Mouse (Mus musculus): Measurements from ENCODE around the gene Clic1.

Clic1 gene

GRCm38 (mm10) chr17:35092403-35093198 lies 42.8 kb downstream of the Clic1 start:
- DNase-seq: no peak

GRCm38 (mm10) chr17:35094475-35095365 lies 45.0 kb downstream of the Clic1 start:
- no peak for DNase-seq

GRCm38 (mm10) chr17:35096597-35096996 lies 46.8 kb downstream of the Clic1 start:
- DNase-seq: no peak

- DNase-seq: peak; percentile 60
Observed at GRCm38 (mm10) chr17:35097164-35097655, 47.4 kb downstream of the Clic1 start.

- peak; percentile 61 for DNase-seq
Observed at GRCm38 (mm10) chr17:35100196-35100765, 50.5 kb downstream of the Clic1 start.

GRCm38 (mm10) chr17:35101161-35101560 lies 51.4 kb downstream of the Clic1 start:
- no peak for DNase-seq

- DNase-seq: no peak
Observed at GRCm38 (mm10) chr17:35102299-35102698, 52.5 kb downstream of the Clic1 start.

GRCm38 (mm10) chr17:35103221-35103690 lies 53.5 kb downstream of the Clic1 start:
- DNase-seq: peak; percentile 69

- no peak for DNase-seq
Observed at GRCm38 (mm10) chr17:35104079-35104478, 54.3 kb downstream of the Clic1 start.

GRCm38 (mm10) chr17:35104754-35105153 lies 55.0 kb downstream of the Clic1 start:
- no peak for DNase-seq

- DNase-seq: peak; percentile 73
Observed at GRCm38 (mm10) chr17:35105740-35106389, 56.1 kb downstream of the Clic1 start.

- DNase-seq: no peak
Observed at GRCm38 (mm10) chr17:35106522-35106921, 56.8 kb downstream of the Clic1 start.

GRCm38 (mm10) chr17:35108097-35108496 lies 58.3 kb downstream of the Clic1 start, which contains the start of gene Ly6g5c:
Ly6g5c (plus strand) TSS chr17:35108279.
- no peak for DNase-seq

Measured in kidney, postnatal 10 days (tissue).